Comparison of ENCODE assay signal across 24 mouse cellular contexts in the genomic region with DNA sequence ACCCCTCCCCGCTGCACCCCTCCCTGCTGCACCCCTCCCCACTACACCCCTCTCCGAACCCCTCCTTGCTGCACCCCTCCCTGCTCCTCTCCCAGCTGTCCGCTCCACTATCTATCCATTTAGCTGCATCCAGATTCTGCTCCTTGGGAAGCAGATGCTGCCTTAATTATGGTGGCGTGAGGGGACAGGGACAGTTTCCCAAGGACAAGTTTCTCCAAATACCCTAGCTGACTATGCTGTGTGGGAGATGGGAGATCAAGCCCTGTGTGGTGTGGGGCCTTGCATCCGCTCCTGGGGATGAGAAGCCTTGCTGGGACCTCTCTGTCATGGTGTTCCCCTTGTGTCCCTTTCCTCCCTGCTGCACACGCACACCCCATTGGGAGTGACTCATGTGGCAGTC. TPM values are rescaled to one million over a fixed set of nuclear protein-coding genes. Genes with fewer than 3 reads are reported as not detected.
DNase-seq lines count a peak whose midpoint lies in the region; ATAC-seq and TF ChIP-seq lines count a peak whose summit lies in the region.
"Had no signal": no experiment of that assay in that cellular context is flagged by ENCODE, and none has a peak within 500 bp of the region (broad histone marks: within the 10 kb centered on the region; RNA-seq: fewer than 3 reads in every experiment).

No protein-coding gene starts in this region.

- WGBS in heart, embryonic 11.5 days (ENCODE audit: insufficient replicate concordance): 89% methylated on average over 6 of the region's 6 CpGs
- 39% methylated on average over 6 of the region's 6 CpGs for WGBS in olfactory bulb, adult 2 months

- H3K27me3 ChIP-seq in heart, embryonic 11.5 days (ENCODE audit: control insufficient read depth, insufficient read depth, low read length): no peaks in the 10 kb centered on the region
- H3K27me3 ChIP-seq: embryonic facial prominence, embryonic 13.5 days; embryonic facial prominence, embryonic 15.5 days; forebrain, embryonic 12.5 days had no signal

- ATAC-seq in heart, embryonic 11.5 days (replicated peaks; ENCODE audit: insufficient number of reproducible peaks, low FRiP score, low TSS enrichment): no peak
- ATAC-seq: forebrain, embryonic 14.5 days; forebrain, embryonic 16.5 days had no signal

- H3K27ac ChIP-seq in heart, embryonic 11.5 days (ENCODE audit: low read depth, low read length): no peak overlapping the region
- H3K27ac ChIP-seq in layer of hippocampus, adult 2 months: peak overlapping the region; percentile 32; the same call in 1 of the 2 replicates
- peak overlapping the region; percentile 35 for H3K27ac ChIP-seq in olfactory bulb, adult 2 months (ENCODE audit: insufficient read depth, low read depth, low read length)
- H3K27ac ChIP-seq: embryonic facial prominence, embryonic 13.5 days; embryonic facial prominence, embryonic 15.5 days; forebrain, embryonic 12.5 days had no signal

- no peak for TF ChIP-seq POLR2A in olfactory bulb, adult 2 months (IDR thresholded peaks at IDR 0.05; ENCODE audit: insufficient read depth, low read depth, low read length)

- peak; percentile 83 for DNase-seq in heart, adult 11 months
- peak in 1 of 2 experiments; percentile 10 for DNase-seq in layer of hippocampus, adult 2 months (ENCODE audit: low spot score in 2 of 2)
- DNase-seq in layer of hippocampus, postnatal 25 days (ENCODE audit: extremely low spot score in 1 of 2, low spot score in 1 of 2): no peak
- no peak for DNase-seq in kidney, adult 11 months
- DNase-seq: adrenal gland, adult 2 months; adrenal gland, postnatal 10 days; adrenal gland, postnatal 25 days; cerebellum, adult 11-12 months; cerebellum, adult 8-10 months; cerebellum, adult 9-11 months; cerebellum, postnatal 14 days; cerebellum, postnatal 36 days; embryo, embryonic 11 days had no signal

- no peaks in the 10 kb centered on the region for H3K9me3 ChIP-seq in heart, embryonic 11.5 days (replicated peaks; ENCODE audit: control insufficient read depth, low read length)
- H3K9me3 ChIP-seq: embryonic facial prominence, embryonic 13.5 days; embryonic facial prominence, embryonic 15.5 days; forebrain, embryonic 10.5 days; forebrain, embryonic 12.5 days had no signal

- H3K4me2 ChIP-seq in heart, embryonic 11.5 days: no peak overlapping the region
- H3K4me2 ChIP-seq: embryonic facial prominence, embryonic 13.5 days; embryonic facial prominence, embryonic 15.5 days; forebrain, embryonic 12.5 days had no signal

- no peak overlapping the region for H3K9ac ChIP-seq in heart, embryonic 11.5 days (ENCODE audit: low read depth, low read length)
- H3K9ac ChIP-seq: embryonic facial prominence, embryonic 13.5 days; embryonic facial prominence, embryonic 15.5 days; forebrain, embryonic 12.5 days had no signal

- no peak overlapping the region for H3K4me3 ChIP-seq in heart, embryonic 11.5 days (ENCODE audit: low read depth, low read length)
- no peak overlapping the region for H3K4me3 ChIP-seq in layer of hippocampus, adult 2 months
- no peak overlapping the region for H3K4me3 ChIP-seq in olfactory bulb, adult 2 months (ENCODE audit: insufficient read depth, low read depth, low read length)
- H3K4me3 ChIP-seq: embryonic facial prominence, embryonic 13.5 days; embryonic facial prominence, embryonic 15.5 days; erythroblast, embryonic 14.5 days; forebrain, embryonic 10.5 days; forebrain, embryonic 12.5 days had no signal

- no peaks in the 10 kb centered on the region for H3K36me3 ChIP-seq in heart, embryonic 11.5 days (ENCODE audit: control insufficient read depth, insufficient read depth, low read length)

- H3K4me1 ChIP-seq in heart, embryonic 11.5 days (ENCODE audit: control insufficient read depth, insufficient read depth, low read length): peaks cover 2% of the 10 kb centered on the region; the same call in 1 of the 2 replicates
- peaks cover 74% of the 10 kb centered on the region for H3K4me1 ChIP-seq in olfactory bulb, adult 2 months (ENCODE audit: control insufficient read depth, insufficient read depth, low read length)
- H3K4me1 ChIP-seq: embryonic facial prominence, embryonic 13.5 days; embryonic facial prominence, embryonic 15.5 days had no signal

- TF ChIP-seq CTCF in layer of hippocampus, adult 2 months (conservative IDR thresholded peaks at IDR 0.05): no peak
- TF ChIP-seq CTCF in olfactory bulb, adult 2 months (IDR thresholded peaks at IDR 0.05; ENCODE audit: insufficient read depth, low read depth, low read length): no peak

RNA-seq across cellular contexts. Expression of a gene that starts 29.4 kb away (rescaled TPM):
- polyA plus RNA-seq in heart, embryonic 11.5 days (2014; fragmentation: Nextera tagmentation; extraction: Ambion mirVana): 42.8 and 46.5 TPM in 2 replicates
- 100 to 1,000 TPM; 285 to 294 TPM for total RNA-seq in layer of hippocampus, adult 2 months (2021)
- total RNA-seq in layer of hippocampus, postnatal 25 days (2021): 100 to 1,000 TPM; 259 to 284 TPM
- polyA plus RNA-seq in olfactory bulb, adult 2 months (2012; ENCODE audit: insufficient read depth, insufficient read length, low replicate concordance, missing spikeins): not detected in 2 replicates
- polyA plus RNA-seq: erythroblast, embryonic 14.5 days had no signal

RNA-seq across cellular contexts. Expression of a gene that starts 39.2 kb away (rescaled TPM):
- 0.27 TPM in 1 of 2 replicates, not detected in the other for polyA plus RNA-seq in heart, embryonic 11.5 days (2014; fragmentation: Nextera tagmentation; extraction: Ambion mirVana)
- under 1 TPM; 0.32 to 0.51 TPM for total RNA-seq in layer of hippocampus, adult 2 months (2021)
- total RNA-seq in layer of hippocampus, postnatal 25 days (2021): under 1 TPM; 0.25 to 0.49 TPM
- polyA plus RNA-seq in olfactory bulb, adult 2 months (2012; ENCODE audit: insufficient read depth, insufficient read length, low replicate concordance, missing spikeins): not detected in 2 replicates
- total RNA-seq: common myeloid progenitor, adult 5-6 weeks; MEL had no signal
- polyA plus RNA-seq: embryonic facial prominence, embryonic 13.5 days; erythroblast, embryonic 14.5 days; forebrain, embryonic 10.5 days had no signal
